Mouse (Mus musculus) midbrain, embryonic 16.5 days (tissue): ENCODE measurements around the gene Ccnb1. TPM values are rescaled to one million over a fixed set of nuclear protein-coding genes. Genes with fewer than 3 reads are reported as not detected.
A peak's percentile ranks its signal among the peaks of the same experiment; 100 is the strongest.

Source experiments
- ATAC-seq: fragments of 200-750 bp; cut with Nextera tagmentation; 2 replicates; pipeline ENCODE4 v1.8.0; 2017; ENCODE audit warnings: moderate TSS enrichment
- H3K27ac ChIP-seq: fragments of 300-500 bp; sonication (generic); 2 replicates; pipeline ENCODE4 v1.5.1; 2014; ENCODE audit warnings: mild to moderate bottlenecking, low read length, mixed read lengths
- H3K27me3 ChIP-seq: fragments of 300-500 bp; sonication (generic); 2 replicates; pipeline ENCODE4 v1.6.1; 2014; ENCODE audit warnings: low read depth, low read length, mixed read lengths; ENCODE audit not compliant: control insufficient read depth, insufficient read depth
- H3K36me3 ChIP-seq: fragments of 300-500 bp; sonication (generic); 2 replicates; pipeline ENCODE4 v1.6.1; 2014; ENCODE audit warnings: mild to moderate bottlenecking, low read length, moderate library complexity, mixed read lengths; ENCODE audit not compliant: control insufficient read depth, insufficient read depth
- H3K4me1 ChIP-seq: fragments of 300-500 bp; sonication (generic); 2 replicates; pipeline ENCODE4 v1.6.1; 2014; ENCODE audit warnings: mild to moderate bottlenecking, low read length, mixed read lengths; ENCODE audit not compliant: control insufficient read depth, insufficient read depth
- H3K4me2 ChIP-seq: fragments of 300-500 bp; sonication (generic); 2 replicates; pipeline ENCODE4 v1.6.1; 2014; ENCODE audit warnings: mild to moderate bottlenecking, low read length, mixed read lengths
- H3K4me3 ChIP-seq: fragments of 300-500 bp; sonication (generic); 2 replicates; pipeline ENCODE4 v1.5.1; 2014; ENCODE audit warnings: low read depth, mild to moderate bottlenecking, low read length, moderate library complexity, mixed read lengths
- H3K9ac ChIP-seq: fragments of 300-500 bp; sonication (generic); 2 replicates; pipeline ENCODE4 v1.6.1; 2014; ENCODE audit warnings: low read depth, low read length, mixed read lengths
- H3K9me3 ChIP-seq: fragments of 300-500 bp; sonication (generic); replicated peaks from 2 replicates; pipeline ENCODE4 v1.6.1; 2014; ENCODE audit warnings: mild to moderate bottlenecking, low read length, mixed read lengths; ENCODE audit not compliant: control insufficient read depth, poor library complexity, severe bottlenecking
- WGBS: fragments of 180-500 bp; shearing (Covaris S2); extraction: QIAGEN DNeasy Blood & Tissue Kit; methylation state at CpG from one replicate; pipeline ENCODE4 v1.1.7; 2014; 5-methylcytosine and 5-hydroxymethylcytosine counted together
- polyA plus RNA-seq: library from polyadenylated mRNA; unstranded; fragments of >200 nt; fragmentation: Nextera tagmentation; extraction: Ambion mirVana; gene quantifications from 2 replicates; pipeline ENCODE4 v1.2.1, GENCODE M21; 2015

The Ccnb1 gene
- polyA plus RNA-seq, 1 experiment from 2014 or later: 22.2 TPM

GRCm38 (mm10) chr13:100730861-100731176, 55.6 kb downstream of the Ccnb1 start, which contains the start of gene Cdk7:
Cdk7 (minus strand) TSS chr13:100730939.
- peaks cover 9% of the 10 kb centered on the region for H3K4me1 ChIP-seq
- no peaks in the 10 kb centered on the region for H3K9me3 ChIP-seq
- H3K27ac ChIP-seq: peak within 1 kb of the TSS; percentile 88
- ATAC-seq: peak; percentile 100
- no peaks in the 10 kb centered on the region for H3K27me3 ChIP-seq
- no peaks in the 10 kb centered on the region for H3K36me3 ChIP-seq
- WGBS: 0% methylated on average over 19 of the region's 19 CpGs
- H3K4me2 ChIP-seq: peak within 1 kb of the TSS; percentile 96
- H3K9ac ChIP-seq: peak within 1 kb of the TSS; percentile 86
- peak within 1 kb of the TSS; percentile 89 for H3K4me3 ChIP-seq

DNA sequence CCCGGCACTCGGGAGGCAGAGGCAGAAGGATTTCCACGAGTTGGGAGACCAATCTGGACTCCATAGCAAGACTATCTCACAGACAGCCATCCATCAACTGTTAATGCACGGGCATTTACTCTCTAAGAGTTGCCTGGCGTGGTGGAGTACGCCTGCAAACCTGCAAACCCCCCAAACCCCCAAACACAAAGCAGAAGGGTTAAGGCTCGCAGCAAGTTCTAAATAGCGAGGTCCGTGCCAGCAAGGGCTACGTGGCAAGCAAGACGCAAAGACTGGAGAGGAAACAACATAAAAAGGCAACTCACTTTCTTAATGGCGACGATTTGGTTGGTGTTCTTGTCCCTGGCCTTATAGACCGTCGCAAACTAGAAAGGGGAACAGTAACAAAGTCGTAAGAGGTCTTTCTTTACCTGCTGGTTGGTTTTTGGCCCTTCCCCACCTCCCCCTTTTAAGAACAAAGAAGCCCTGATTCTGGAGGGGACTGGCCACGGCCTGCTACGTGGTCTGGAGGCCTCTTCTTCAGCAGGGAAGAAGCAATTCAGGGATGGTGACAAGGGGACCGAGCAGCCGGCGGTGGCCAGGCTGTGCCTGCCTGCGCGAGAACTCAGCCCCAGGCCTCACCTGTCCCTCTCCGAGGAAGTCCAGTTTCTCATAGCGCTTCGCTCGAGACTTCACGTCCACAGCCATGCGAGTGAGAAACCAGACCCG, 56.1 kb downstream of the Ccnb1 start:
- peak overlapping the region; percentile 89 for H3K4me3 ChIP-seq
- ATAC-seq: peak; percentile 92
- peak overlapping the region; percentile 86 for H3K9ac ChIP-seq
- H3K36me3 ChIP-seq: peaks cover under 1% of the 10 kb centered on the region; the same call in 1 of the 2 replicates
- peak overlapping the region; percentile 88 for H3K27ac ChIP-seq
- H3K27me3 ChIP-seq: no peaks in the 10 kb centered on the region
- H3K9me3 ChIP-seq: no peaks in the 10 kb centered on the region
- WGBS: 2% methylated on average over 30 of the region's 30 CpGs
- peaks cover 9% of the 10 kb centered on the region for H3K4me1 ChIP-seq
- H3K4me2 ChIP-seq: peak overlapping the region; percentile 96

Other genes with a start within 250 kb of the Ccnb1 start
- gene Ocln, start 233.9 kb downstream of the Ccnb1 start, polyA plus RNA-seq: 9.4 and 9.9 TPM in 2 replicates
- 2.7 and 3.3 TPM in 2 replicates for gene Marveld2, start 169.6 kb downstream of the Ccnb1 start, polyA plus RNA-seq
- 307 and 315 TPM in 2 replicates for gene Ak6, start 135.6 kb downstream of the Ccnb1 start, polyA plus RNA-seq
- gene Rad17, start 135.5 kb downstream of the Ccnb1 start, polyA plus RNA-seq: 18.0 and 18.4 TPM in 2 replicates
- 30.4 and 36.6 TPM in 2 replicates for gene Taf9, start 135.0 kb downstream of the Ccnb1 start, polyA plus RNA-seq
- 1.6 TPM in 2 replicates for gene Ccdc125, start 116.9 kb downstream of the Ccnb1 start, polyA plus RNA-seq
- 39.3 and 42.0 TPM in 2 replicates for gene Cdk7, start 55.6 kb downstream of the Ccnb1 start, polyA plus RNA-seq
- gene Mrps36, start 41.9 kb downstream of the Ccnb1 start, polyA plus RNA-seq: 116 and 130 TPM in 2 replicates
- 5.1 and 6.3 TPM in 2 replicates for gene Cenph, start 10.7 kb downstream of the Ccnb1 start, polyA plus RNA-seq
- gene Slc30a5, start 46.9 kb upstream of the Ccnb1 start, polyA plus RNA-seq: 30.2 and 31.0 TPM in 2 replicates